Mouse (Mus musculus): ENCODE measurements around the gene 4933402N22Rik.
"Not testable (repeated sequence)": the region's sequence is repeated elsewhere in the genome, so short reads cannot be mapped to it uniquely, and the experiment has no call there.

4933402N22Rik gene

DNA sequence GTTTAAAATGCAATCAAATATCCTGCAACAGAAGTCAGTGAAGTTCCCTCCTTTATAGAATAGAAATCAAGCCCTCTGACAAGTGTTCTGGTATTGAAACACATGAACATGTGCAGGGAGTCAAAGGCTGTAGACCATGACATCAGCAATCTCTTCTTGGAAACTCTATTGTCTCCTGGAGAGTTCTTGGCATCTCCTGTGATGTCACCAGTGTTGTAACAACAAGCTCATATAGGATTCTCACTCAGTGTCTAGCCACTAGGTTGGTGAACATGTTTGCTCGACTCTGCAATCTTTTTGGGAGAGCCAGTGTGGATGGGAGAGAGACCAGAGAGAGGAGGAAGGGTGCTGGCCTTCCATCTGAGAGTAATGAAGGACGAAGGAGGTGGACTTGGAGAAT lies at the start of gene 4933402N22Rik:
Gene 4933402N22Rik, plus strand, starts transcription at position 301 of the 400 bp plus-strand sequence.
- DNase-seq: not testable (repeated sequence)

- DNase-seq: not testable (repeated sequence)
Observed at GRCm38 (mm10) chr5:11923790-11924189, 5.9 kb downstream of the 4933402N22Rik start.
